Mouse (Mus musculus) layer of hippocampus, adult 8-10 months (tissue): ENCODE measurements around the gene Zc3h4. TPM values are rescaled to one million over a fixed set of nuclear protein-coding genes. Genes with fewer than 3 reads are reported as not detected.

Experiments used
- DNase-seq, 2 experiments: peaks; one replicate each; pipeline ENCODE4 v3.0.0; 2022; ENCODE audit warnings: low spot score in 2 of 2
- total RNA-seq, 4 experiments: library from RNA; stranded (reverse); gene quantifications; 2 replicates each; pipeline ENCODE4 v1.2.4; 2022

Gene Zc3h4
- total RNA-seq, 4 experiments from 2014 or later = 43.3 to 50.2 (median 47.1) TPM

DNA sequence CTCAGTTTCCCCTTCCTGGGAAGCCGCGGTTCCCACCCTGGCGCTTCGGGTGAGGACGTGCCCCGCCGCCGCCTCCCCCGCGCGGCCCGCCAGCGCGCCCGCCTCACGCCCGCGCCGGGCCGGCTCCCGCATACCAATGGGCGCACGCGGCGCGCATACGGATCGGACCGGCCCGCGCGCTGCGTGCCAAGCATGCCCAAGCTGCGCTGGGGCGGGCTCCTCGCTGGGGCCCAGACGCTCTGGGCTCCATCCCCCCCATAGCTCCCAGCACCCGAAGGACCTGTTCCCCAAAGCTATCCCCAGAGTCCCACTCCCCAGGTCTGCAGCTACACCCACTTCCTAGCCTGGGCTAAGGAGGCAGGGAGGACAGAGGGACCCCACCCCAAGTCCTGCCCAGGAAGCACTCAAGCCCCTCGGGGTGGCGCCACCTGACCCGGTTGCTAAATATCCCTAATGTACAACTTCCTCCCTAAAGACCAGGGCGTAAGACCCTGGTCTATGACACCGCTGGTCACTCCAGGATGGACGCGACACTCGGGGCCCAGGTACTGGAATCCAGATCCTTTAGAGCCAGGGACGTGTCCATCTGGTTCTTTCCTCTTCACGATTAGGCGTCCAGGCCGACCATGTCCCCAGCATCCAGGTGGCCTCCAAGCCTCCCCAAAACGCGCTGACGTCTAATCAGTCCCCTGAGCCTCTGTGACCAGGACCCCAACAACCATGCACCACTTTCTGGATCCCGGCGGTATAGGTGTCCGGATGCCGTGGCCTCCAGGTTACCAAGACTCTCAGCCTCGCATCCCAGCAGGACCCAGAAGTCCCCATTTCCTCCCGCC is 75.3 kb downstream of the Zc3h4 start:
- no peak for DNase-seq

GRCm38 (mm10) chr7:16476600-16476989 is 75.9 kb downstream of the Zc3h4 start:
- DNase-seq = no peak

DNA sequence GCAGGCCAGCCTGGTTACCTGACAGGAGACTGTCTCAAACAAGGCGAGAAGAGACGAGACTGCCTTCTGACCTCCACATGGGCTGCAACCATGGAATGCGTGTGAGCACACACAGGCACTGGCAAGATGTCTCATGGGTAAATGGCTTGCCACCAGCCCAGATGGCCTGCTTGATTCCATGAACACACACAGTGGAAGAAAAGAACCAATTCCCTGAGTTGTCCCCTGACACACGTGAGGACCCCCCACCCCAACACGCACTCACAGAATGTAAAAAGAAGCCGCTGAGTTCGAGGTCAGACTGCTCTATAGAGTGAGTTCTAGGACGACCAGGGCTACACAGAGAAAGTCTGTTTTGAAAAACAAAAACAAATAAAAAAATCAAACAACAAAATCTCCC is 76.9 kb downstream of the Zc3h4 start, which contains the start of gene Npas1:
Npas1 (minus strand) TSS at position 101 of the 400 bp plus-strand sequence.
- no peak for DNase-seq

Other genes with a start within 250 kb of the Zc3h4 start
- gene Meis3, start 225.8 kb upstream of the Zc3h4 start, total RNA-seq = 10 to 100 TPM; 36.4 to 42.8 (median 40.1) TPM
- gene Dhx34, start 178.9 kb upstream of the Zc3h4 start, total RNA-seq = 10 to 100 TPM; 12.4 to 17.6 (median 13.5) TPM
- gene C5ar2, start 156.8 kb upstream of the Zc3h4 start, total RNA-seq = 1 to 10 TPM in 2 of 4 experiments, under 1 TPM in 2; 0.54 to 1.7 (median 1.1) TPM
- 1 to 10 TPM in 3 of 4 experiments, under 1 TPM in 1; 0.61 to 5.4 (median 3.0) TPM for gene C5ar1, start 141.4 kb upstream of the Zc3h4 start, total RNA-seq
- 10 to 100 TPM; 30.9 to 39.3 (median 33.1) TPM for gene Inafm1, start 127.3 kb upstream of the Zc3h4 start, total RNA-seq
- 10 to 100 TPM; 72.6 to 88.3 (median 86.3) TPM for gene Ccdc9, start 114.1 kb upstream of the Zc3h4 start, total RNA-seq
- gene Bbc3, start 92.5 kb upstream of the Zc3h4 start, total RNA-seq = 10 to 100 TPM in 3 of 4 experiments, 1 to 10 TPM in 1; 8.9 to 14.4 (median 10.9) TPM
- 10 to 100 TPM; 89.6 to 93.3 (median 91.9) TPM for gene Sae1, start 13.1 kb upstream of the Zc3h4 start, total RNA-seq
- gene Tmem160, start 51.9 kb downstream of the Zc3h4 start, total RNA-seq = 10 to 100 TPM; 53.2 to 76.7 (median 67.9) TPM
- 10 to 100 TPM; 14.0 to 17.1 (median 15.5) TPM for gene Npas1, start 76.8 kb downstream of the Zc3h4 start, total RNA-seq
- gene Arhgap35, start 214.1 kb downstream of the Zc3h4 start, total RNA-seq = 100 to 1,000 TPM; 115 to 133 (median 122) TPM